Mouse (Mus musculus) neutrophil, adult 5-6 weeks (primary cell): ENCODE results near the gene Bdkrb2. TPM values are rescaled to one million over a fixed set of nuclear protein-coding genes. Genes with fewer than 3 reads are reported as not detected.

Experiments
- ATAC-seq: fragments of 151-379, 151-347 bp; 2 replicates; pipeline ENCODE4 v1.8.0; 2017; ENCODE audit warnings: mild to moderate bottlenecking, moderate TSS enrichment; ENCODE audit not compliant: insufficient number of reproducible peaks, poor library complexity, low FRiP score, severe bottlenecking; ENCODE audit errors: extremely low read depth
- total RNA-seq: library from RNA; stranded (forward); fragments of 200-1000 nt; gene quantifications from 2 replicates; pipeline ENCODE4 v1.2.3, GENCODE M21; 2017

The Bdkrb2 gene
- total RNA-seq, 1 experiment from 2014 or later: not detected

DNA sequence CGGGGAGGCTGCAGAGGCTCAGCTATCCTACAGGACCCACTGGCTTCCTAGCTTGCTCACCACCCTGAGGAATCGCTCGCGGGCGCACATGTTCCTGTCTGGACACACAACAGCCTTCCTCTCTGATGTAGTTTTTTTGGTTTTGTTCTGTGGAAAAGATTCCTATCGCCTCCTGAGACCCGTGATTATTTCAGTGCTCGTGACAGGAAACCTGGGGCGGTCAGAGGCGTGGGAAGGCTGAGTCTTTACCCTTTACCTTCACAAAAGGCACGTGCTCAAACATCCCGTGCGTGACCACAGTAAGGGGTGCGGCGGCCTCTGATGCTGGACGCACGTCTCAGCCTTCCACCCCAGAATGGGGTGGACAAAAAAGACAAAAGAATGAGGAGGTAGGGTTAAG is 17.5 kb downstream of the Bdkrb2 start:
- no peak for ATAC-seq

DNA sequence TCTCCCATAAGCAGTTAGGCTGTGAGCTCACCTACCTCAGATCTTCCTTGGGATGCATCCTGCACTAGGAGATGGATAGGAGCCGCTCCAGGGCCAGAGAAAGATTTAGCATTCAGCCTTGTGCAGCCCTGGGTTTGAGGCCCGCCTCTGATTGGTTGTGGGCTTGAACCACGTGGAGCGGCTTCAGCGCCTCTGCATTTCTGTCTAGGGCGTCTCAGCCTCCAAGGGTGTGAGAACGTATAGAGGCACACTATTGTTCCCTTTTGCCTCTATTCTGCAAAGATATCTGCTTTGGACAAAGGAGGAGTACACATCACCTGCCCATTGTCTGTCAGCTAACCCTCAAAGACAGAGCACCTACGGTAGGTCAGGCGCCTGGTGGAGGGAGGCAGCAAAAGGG is 19.5 kb downstream of the Bdkrb2 start:
- ATAC-seq: no peak

DNA sequence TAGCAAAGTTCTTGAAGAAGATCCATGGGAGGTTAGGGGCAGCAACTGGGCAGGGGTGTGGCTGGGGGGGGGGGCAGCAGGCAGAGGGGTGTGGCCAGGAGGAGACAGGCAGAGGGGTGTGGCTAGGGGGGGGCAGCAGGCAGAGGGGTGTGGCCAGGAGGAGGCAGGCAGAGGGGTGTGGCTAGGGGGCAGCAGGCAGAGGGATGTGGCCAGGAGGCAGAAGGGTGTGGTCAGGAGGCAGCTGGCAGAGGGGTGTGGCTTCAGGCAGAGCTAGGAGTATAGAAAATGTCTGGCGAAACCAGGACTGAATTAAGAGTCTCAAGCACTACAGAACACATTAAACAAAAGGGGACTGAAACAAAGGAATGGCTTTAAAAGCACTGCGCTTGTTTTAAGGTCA is 20.5 kb downstream of the Bdkrb2 start:
- ATAC-seq: no peak

DNA sequence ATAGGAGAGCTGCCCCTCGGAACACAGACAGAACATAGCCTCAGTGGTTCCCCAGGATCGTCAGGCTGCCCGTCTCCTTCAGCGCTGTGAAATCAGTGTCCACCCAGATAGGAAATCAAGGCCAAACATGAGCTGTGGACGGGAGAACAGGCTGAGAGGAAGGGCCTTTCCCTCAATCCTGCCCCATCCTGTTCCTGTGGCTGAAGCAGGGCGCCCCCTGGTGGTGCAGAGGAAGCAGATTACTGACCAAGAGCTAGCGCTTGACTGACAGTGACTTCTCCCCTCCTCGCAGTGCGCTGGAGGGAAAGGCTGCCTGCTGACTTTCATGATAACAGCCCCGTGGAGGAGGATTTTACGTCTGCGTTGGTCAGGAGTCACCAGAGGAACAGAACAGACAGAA is 21.8 kb downstream of the Bdkrb2 start:
- ATAC-seq: no peak

DNA sequence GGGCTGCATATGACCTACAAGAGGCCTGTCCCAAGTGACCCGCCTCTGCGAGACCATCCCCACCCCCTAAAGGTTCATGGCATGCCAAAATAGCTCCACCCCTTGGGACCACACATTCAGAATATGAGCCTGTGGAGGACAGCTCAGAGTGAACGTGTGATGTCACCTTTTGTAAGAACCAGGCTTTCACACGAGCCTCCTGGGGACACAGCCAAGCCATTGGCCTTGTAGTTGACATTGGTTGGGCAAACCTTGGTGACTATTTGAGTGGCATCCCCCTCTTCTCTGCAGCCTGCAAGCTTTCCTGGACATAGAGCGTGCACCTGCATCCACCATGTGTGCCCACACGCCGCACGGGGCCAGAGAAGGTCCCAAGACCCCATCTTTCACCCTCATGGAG is 24.5 kb downstream of the Bdkrb2 start:
- no peak for ATAC-seq

DNA sequence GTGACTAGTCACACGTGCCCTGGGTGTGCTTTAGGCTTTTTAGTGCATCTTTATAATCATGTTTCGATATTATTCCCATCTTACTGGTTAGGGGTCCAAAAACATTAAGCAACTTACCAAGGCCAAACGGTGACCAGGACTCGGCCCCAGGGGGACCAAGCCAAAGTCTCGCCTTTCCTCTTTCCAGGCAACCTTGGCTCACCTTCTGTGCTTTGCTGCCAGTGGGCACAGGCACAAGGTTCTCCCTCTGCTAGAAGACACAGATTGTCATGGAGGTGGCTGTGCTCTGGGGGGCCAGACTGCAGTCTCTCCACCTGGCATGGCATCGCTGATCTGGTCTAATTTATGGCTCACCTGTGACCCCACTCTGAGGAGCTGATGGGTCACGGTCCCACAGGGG is 27.8 kb downstream of the Bdkrb2 start:
- no peak for ATAC-seq

DNA sequence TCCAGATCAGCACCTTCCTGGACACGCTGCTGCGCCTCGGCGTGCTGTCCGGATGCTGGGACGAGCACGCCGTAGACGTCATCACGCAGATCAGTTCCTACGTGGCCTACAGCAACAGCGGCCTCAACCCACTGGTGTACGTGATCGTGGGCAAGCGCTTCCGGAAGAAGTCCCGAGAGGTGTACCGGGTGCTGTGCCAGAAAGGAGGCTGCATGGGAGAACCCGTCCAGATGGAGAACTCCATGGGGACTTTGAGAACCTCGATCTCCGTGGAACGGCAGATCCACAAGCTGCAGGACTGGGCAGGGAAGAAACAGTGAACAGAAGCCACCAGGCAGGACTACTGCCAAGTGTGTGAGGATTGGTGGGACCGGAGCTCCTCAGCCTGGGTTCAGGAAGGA is 29.3 kb downstream of the Bdkrb2 start:
- no peak for ATAC-seq

DNA sequence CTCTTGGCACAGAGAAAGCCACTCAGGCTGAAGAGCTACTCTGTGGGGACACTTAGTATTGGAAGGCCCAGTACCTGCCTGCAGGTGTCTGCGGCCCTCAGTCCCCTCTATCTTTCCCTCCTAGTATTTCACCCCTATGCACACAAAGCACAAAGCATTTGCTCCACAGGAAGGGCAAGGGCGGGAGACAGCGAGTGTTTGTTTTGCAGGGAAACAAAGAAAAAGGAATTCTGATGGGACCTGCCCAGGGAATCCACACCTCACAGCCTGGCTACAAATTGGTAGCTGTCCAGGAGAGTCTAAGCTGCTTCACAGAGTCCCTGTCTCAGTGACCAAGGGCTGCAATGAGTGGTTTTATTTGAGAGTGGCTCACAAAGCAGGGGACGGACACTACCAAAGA is 30.4 kb downstream of the Bdkrb2 start:
- ATAC-seq: no peak

DNA sequence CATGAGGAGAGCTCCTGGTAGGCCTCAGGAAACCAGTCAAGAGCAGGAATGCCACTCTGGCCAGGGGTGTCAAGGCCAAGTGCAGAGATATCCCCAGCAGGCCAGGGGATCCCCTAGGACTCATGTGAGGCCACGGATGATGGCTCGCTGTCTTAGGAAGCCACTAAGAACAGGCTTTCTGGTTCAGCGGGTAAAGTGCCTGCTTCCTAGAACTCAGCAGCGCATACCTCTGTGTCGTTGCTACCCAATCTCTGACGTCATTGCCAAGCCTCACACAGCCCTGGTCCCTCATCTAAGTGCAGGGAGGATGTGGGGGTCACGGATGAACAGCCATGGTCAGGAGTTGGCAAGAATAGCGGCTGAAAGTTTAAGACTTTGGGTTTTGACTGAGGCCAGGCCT is 34.1 kb downstream of the Bdkrb2 start:
- ATAC-seq: peak; percentile 79

DNA sequence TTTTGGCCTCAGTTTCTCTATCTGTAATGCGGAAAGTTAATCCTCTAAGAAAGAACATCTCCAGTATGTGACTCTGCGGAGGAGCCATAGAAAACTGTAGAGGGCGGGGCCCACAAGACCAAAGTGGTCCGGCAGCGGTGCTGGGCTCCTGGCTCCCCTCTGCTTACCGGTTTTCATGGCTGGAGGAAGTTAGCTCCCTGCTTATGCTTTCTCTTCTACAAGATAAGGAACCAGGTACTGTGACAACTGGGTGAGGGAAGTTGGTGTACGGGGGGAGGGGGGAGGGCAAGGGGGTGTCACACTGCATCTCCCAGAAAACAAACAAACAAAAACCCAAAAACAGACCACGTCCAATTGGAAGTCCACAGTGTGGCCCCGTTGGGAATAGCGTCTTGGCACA is 35.5 kb downstream of the Bdkrb2 start:
- no peak for ATAC-seq

DNA sequence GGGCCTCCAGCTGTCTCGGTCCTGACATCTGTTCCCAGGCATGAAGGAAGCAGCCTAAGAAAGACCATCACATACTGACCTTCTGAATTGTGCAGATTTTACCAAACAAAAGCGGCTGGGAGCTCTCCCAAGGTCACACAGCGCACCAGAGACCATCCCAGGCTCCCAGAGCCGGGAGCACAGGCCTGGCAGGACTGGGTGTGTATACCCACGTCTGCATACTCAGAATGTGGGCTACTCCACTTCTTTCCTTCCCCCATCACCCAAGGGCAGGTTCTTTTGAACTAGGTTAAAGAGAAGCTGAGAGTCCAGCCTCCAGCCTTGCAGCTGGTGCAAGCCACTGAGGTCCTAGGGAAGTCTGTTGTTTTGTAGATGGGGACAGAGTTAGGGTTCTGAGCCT is 36.1 kb downstream of the Bdkrb2 start:
- no peak for ATAC-seq

DNA sequence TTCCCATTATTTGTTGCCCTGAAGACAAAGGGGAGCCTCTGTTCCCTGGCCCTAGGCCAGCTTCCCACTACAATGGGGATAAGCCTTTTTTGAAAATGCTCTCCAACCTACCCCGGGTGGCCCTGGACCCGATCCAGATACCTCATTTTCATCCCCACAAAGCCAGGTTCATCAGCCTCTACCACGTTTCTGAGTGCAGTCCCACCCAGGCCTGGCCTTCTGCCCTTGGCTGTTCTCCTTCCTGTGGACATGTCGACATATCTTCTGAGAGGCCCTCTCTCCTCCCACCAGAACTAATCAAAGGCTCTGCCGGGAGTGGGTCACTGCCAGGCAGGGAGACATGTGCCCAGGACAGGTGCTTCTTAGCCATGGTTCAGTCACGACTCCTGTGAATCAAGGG is 38.6 kb downstream of the Bdkrb2 start:
- no peak for ATAC-seq

DNA sequence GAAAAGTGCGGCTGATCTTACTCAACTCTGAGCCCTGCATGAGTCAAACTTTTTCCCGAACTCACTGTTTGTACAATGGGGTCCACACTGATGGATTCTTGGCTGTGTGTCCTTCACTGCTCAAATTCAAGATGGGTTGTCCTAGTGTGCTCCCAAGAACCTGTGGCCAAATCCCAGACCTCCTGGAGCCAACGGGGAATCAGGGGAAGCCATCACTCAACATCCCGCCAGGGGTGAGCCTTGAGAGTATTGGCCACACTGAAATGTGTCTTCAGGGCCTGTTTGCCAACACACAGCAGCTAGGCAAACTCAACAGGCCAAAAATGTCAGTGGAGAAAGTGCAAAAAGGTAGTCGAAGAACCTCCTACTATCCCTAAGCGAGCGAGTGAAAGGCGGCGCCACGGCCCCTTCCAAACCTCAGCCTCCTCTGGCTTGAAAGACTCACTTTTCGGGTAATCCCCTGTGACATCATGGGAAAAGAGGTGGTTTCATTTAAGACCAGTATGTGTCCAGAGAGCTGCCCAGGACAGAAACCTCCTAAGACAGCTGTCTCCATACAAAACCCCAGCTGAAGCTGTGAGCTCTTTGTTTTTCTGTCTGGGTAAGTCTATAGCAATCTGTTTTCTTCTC is 39.7 kb downstream of the Bdkrb2 start, which contains the start of gene Bdkrb1:
Gene Bdkrb1 (plus strand): TSS at position 505 of the 630 bp plus-strand sequence.
- no peak for ATAC-seq

DNA sequence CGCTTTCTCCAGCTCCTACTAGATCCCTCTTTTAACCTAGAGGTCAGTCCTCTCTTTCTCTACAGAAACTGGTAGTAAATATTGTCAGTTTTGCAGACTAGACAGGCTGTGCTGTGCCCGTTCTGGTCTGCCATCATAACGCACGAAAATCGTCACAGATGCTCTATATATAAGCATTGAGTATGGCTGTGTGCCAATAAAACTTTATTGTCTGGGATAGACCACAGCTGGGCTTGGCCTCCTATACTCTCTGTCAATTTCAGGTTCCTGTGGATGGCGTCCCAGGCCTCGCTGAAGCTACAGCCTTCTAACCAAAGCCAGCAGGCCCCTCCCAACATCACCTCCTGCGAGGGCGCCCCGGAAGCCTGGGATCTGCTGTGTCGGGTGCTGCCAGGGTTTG is 40.9 kb downstream of the Bdkrb2 start:
- no peak for ATAC-seq

DNA sequence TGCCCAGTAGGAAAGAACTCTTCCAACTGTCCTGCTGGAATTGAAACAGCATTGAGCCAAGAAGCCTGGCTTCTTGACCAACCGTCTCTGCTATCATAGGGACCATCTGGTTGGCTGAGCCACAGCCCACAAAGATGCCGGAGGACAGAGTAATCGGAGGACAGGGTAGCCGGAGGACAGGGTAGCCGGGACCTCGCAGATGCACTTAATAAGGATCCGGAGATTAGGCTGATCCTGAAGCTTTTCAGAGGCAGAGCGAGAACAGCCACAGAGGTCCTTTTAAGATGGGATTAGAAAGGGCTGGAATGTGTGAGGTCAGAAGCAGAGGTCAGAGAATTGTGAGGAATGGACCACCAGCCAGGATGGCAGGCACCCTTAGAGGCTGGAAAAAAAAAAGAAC is 42.2 kb downstream of the Bdkrb2 start:
- no peak for ATAC-seq

DNA sequence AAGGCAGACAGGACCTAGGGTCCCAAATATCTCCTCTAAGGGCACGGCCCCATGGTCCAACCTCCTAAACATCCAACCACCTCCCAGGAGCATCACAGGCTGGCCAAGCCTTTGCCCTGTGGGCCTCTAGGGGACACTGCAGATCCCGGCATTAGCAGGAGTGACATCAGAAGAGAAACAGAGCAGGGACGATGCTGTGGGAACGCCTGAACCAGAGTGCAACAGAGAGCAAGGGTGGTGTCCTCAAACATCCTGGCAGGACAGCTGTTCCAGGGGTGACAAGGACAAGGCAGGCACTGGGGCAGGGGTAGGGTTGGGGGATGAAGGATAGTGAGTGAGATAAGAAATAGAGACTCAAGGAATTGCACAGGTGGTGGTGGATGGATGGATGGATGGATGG is 43.9 kb downstream of the Bdkrb2 start:
- ATAC-seq: no peak

DNA sequence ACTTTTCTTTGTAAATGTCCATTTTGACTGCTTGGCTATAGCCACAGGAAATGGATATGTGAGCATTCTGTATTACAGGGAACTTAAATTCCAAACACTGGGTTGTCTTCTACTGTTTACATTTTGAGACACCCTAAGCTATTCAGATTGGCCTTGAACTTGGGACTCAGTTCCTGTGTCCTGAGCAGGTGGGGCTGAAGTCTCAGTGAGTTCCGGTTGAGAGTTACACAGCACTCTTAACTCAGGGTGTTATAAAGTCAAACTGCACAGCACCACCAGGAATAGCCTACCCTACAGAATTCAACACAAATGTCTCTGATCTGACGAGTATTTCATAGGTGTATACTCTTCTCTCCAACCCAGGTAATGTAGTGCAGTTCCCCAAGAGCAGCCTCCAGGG is 48.0 kb downstream of the Bdkrb2 start:
- no peak for ATAC-seq

DNA sequence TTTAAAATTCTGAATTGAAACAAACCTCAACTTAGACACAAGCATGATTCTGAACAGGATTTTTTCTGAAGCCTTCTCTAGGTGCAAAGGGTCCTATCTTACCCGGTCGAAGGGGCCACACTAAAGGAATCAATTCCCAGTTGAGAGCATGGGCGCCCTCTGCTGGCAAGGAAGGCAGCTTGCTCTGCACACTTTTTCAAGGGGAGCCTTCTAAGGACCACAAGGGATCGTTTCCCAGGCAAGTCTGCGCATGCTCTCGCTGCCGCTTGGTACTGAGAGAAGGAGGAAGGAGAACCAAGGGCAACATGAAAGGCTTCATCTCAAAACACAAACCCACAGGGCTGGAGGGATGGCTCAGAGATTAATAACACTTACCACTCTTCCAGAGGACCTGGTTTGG is 48.7 kb downstream of the Bdkrb2 start:
- no peak for ATAC-seq

DNA sequence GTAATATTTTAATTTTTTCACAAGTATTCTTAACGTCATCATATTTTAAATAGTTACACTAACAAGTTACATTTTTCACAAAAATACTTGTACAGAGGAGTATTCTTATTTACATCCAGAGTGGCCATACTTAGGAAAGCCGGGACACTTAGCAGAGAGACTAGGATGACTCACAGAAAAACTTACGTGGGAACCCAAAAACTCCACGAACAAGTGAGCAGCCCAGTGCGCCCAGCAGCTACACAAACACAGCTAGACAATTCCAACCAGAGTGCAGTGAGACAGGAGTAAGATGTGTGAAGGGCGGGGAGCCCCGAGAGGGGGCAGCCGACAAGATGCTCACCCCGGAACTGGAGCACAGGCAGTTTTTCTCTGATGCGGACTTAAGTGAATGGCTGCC is 50.5 kb downstream of the Bdkrb2 start:
- ATAC-seq: no peak

DNA sequence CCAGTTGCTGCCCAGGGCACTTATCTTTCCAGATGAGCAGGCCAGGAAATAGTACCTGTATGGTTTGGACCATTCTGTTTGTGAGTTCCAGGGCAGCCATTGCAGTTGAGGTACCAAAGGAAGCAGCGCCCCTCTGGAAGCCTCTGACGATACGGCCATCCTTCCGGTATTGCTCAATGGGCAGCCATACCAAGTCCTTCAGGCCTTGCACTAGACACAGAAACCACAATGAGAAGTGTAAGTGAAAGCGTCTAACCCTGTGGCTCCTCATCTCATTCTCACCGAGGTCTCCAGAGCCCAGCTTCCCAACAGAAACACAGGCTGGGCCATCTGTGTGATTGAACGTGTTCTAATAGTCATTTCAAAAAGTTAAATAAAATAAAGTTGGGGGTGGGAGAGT is 59.0 kb downstream of the Bdkrb2 start:
- no peak for ATAC-seq

DNA sequence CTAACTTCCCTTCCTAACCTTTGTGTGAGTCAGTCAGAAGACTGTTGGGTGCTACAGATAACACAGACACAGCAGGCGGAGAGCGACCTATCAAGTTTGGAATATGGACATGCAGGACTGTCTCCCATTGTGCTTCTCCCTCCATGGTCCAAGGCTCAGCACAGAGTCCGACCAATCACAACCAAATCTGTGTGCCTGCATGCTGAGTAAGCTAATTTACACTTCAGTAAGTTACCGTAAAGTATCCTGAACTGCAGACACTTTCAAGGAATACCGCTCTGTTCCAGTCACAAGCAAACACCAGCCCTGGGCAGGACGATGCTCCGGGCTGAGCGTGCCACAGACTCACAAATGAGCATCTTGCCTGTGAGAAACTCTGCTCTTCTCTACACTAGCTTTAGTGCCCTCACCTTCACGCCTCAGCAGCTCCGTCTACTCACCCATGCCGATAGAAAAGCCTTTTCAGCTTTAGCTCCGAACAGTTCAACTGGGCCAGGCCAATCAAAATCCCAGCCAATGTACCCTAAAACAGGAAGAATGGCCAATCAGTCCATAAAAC is 60.0 kb downstream of the Bdkrb2 start:
- ATAC-seq: no peak
